Mouse (Mus musculus) thymus, adult 18-20 months (tissue): ENCODE data around the gene Cyp39a1.

Experiments
- DNase-seq, 2 experiments: peaks; one replicate each; pipeline ENCODE4 v3.0.0; 2022; ENCODE audit warnings: mixed read lengths in 2 of 2

Gene Cyp39a1

GRCm38 (mm10) chr17:43667290-43667843, at the start of gene Cyp39a1:
Cyp39a1 (plus strand) TSS chr17:43667425.
- DNase-seq = no peak

GRCm38 (mm10) chr17:43619156-43619555, 48.1 kb upstream of the Cyp39a1 start:
- DNase-seq = no peak

GRCm38 (mm10) chr17:43622076-43622475, 45.1 kb upstream of the Cyp39a1 start:
- no peak for DNase-seq

GRCm38 (mm10) chr17:43628246-43628645, 39.0 kb upstream of the Cyp39a1 start:
- DNase-seq = no peak

- no peak for DNase-seq
Measured at GRCm38 (mm10) chr17:43629026-43629495, 38.2 kb upstream of the Cyp39a1 start.

GRCm38 (mm10) chr17:43629496-43630426, 37.5 kb upstream of the Cyp39a1 start, which contains the start of gene Tdrd6:
Tdrd6 (minus strand) TSS chr17:43630299.
- no peak for DNase-seq

GRCm38 (mm10) chr17:43630427-43630760, 36.8 kb upstream of the Cyp39a1 start:
- no peak for DNase-seq

GRCm38 (mm10) chr17:43637146-43637545, 30.1 kb upstream of the Cyp39a1 start:
- no peak for DNase-seq

GRCm38 (mm10) chr17:43640825-43641224, 26.4 kb upstream of the Cyp39a1 start:
- no peak for DNase-seq

- DNase-seq = no peak
Measured at GRCm38 (mm10) chr17:43643191-43643590, 24.0 kb upstream of the Cyp39a1 start.

GRCm38 (mm10) chr17:43644375-43644774, 22.9 kb upstream of the Cyp39a1 start:
- DNase-seq = no peak

GRCm38 (mm10) chr17:43645136-43645535, 22.1 kb upstream of the Cyp39a1 start:
- DNase-seq = peak; percentile 13 to 30

GRCm38 (mm10) chr17:43646925-43647324, 20.3 kb upstream of the Cyp39a1 start:
- DNase-seq = no peak

GRCm38 (mm10) chr17:43649641-43650436, 17.4 kb upstream of the Cyp39a1 start:
- DNase-seq = no peak

GRCm38 (mm10) chr17:43651314-43652046, 15.7 kb upstream of the Cyp39a1 start:
- DNase-seq = no peak

- peak; percentile 75 to 83 for DNase-seq
Measured at GRCm38 (mm10) chr17:43666576-43667289, 492 bp upstream of the Cyp39a1 start, which contains the start of gene Slc25a27. Slc25a27 (minus strand) TSS chr17:43667214.

GRCm38 (mm10) chr17:43669145-43669695, 2.0 kb downstream of the Cyp39a1 start:
- DNase-seq = no peak

GRCm38 (mm10) chr17:43671907-43672306, 4.7 kb downstream of the Cyp39a1 start:
- DNase-seq = no peak

GRCm38 (mm10) chr17:43675228-43675627, 8.0 kb downstream of the Cyp39a1 start:
- no peak for DNase-seq

GRCm38 (mm10) chr17:43676241-43676640, 9.0 kb downstream of the Cyp39a1 start:
- no peak for DNase-seq

GRCm38 (mm10) chr17:43677317-43677716, 10.1 kb downstream of the Cyp39a1 start:
- no peak for DNase-seq
